Mouse (Mus musculus): ENCODE data around the gene Rps6ka3. TPM values are rescaled to one million over a fixed set of nuclear protein-coding genes. Genes with fewer than 3 reads are reported as not detected.

Gene Rps6ka3
- polyA plus RNA-seq (2014; fragmentation: Nextera tagmentation; extraction: Ambion mirVana), result 6.2 and 8.9 TPM in 2 replicates

DNA sequence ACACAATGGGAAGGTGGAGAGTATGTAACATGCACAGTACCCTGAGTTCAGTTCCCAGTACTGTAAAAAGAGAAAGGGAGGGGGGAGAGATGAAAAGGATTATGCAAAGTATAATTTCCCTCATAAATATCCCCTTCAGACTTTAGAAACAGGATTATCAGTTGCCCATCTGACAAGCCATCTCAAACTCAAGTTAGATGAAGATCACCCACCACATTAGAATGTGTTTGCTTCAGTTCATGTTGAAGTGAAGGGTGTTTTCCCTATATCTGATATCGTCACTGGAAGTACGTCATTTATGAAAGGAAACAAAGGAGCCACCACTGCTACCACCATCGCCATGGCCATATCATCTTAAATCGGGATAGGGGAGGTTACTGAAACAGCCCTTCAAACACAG is at the start of gene Rps6ka3:
Gene Rps6ka3 (plus strand): TSS at position 301 of the 400 bp plus-strand sequence.
- ATAC-seq (ENCODE audit: low FRiP score) (no peak), DNase-seq (ENCODE audit: low spot score) (no peak)
- no peaks in the 10 kb centered on the region for H3K9me3 ChIP-seq (ENCODE audit: control insufficient read depth, low read length)
- no peak within 1 kb of the TSS for H3K4me2 ChIP-seq (replicated peaks; ENCODE audit: low read depth, low read length)
- no peaks in the 10 kb centered on the region for H3K27me3 ChIP-seq (ENCODE audit: control insufficient read depth, insufficient read depth, low read length)
- H3K36me3 ChIP-seq (ENCODE audit: control insufficient read depth, insufficient read depth, low read length), result no peaks in the 10 kb centered on the region
- no peaks in the 10 kb centered on the region for H3K4me1 ChIP-seq (replicated peaks; ENCODE audit: control insufficient read depth, insufficient read depth, low read length)
- no peak within 1 kb of the TSS for H3K27ac ChIP-seq (ENCODE audit: low read depth, low read length)
- no peak within 1 kb of the TSS for H3K4me3 ChIP-seq (ENCODE audit: low read depth, low read length)
- 94% methylated on average over 4 of the region's 4 CpGs for WGBS
- no peak within 1 kb of the TSS for H3K9ac ChIP-seq (ENCODE audit: low read depth, low read length)

DNA sequence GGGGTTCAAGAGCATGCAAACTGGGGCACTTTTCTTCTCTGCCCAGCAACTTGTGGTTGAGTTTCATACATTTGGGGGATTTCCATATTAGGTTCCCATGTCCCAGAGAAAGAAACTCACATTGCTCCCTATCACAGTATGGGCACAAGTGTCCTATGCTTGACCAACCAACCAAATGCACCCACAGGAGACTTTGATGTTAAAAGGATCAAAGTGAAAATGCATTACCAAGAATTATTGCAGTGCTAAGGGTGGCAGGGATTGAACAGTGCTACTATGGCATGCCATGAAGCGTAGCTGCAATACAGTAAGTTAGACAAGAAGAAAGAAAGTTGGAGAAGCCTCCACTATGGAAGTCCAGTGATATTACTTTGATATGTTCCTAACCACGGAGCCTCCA is 40.9 kb upstream of the Rps6ka3 start:
- Histone ChIP-seq H3K36me3 (ENCODE audit: control insufficient read depth, insufficient read depth, low read length) (no peaks in the 10 kb centered on the region), H3K27me3 (ENCODE audit: control insufficient read depth, insufficient read depth, low read length) (no peaks in the 10 kb centered on the region), H3K4me1 (replicated peaks; ENCODE audit: control insufficient read depth, insufficient read depth, low read length) (no peaks in the 10 kb centered on the region), H3K9ac (ENCODE audit: low read depth, low read length) (no peak overlapping the region), H3K27ac (ENCODE audit: low read depth, low read length) (no peak overlapping the region), H3K4me3 (ENCODE audit: low read depth, low read length) (no peak overlapping the region), H3K4me2 (replicated peaks; ENCODE audit: low read depth, low read length) (no peak overlapping the region), H3K9me3 (ENCODE audit: control insufficient read depth, low read length) (no peaks in the 10 kb centered on the region)
- ATAC-seq (ENCODE audit: low FRiP score) (no peak), DNase-seq (ENCODE audit: low spot score) (no peak)
- 86% methylated on average over 2 of the region's 2 CpGs for WGBS

DNA sequence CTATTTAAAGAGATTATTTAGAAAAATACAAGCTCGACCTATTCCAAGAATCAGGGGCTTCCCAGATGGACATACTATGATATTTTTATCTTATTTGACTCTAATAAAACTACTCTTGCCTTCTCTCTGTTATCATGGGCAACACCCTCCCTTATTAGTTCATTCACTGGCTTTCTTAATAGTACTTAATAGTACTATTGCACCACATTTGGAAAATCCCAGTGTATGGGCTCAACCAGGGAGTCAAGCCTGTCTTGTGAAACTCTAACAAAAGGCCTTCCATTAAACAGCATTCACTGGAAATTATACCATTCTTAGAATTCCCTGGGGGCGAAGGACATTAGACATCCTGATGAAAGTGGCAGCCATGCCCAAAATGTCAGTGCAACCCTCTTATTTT is 38.5 kb upstream of the Rps6ka3 start:
- Histone ChIP-seq H3K9me3 (ENCODE audit: control insufficient read depth, low read length) (no peaks in the 10 kb centered on the region), H3K27me3 (ENCODE audit: control insufficient read depth, insufficient read depth, low read length) (no peaks in the 10 kb centered on the region), H3K27ac (ENCODE audit: low read depth, low read length) (no peak overlapping the region), H3K36me3 (ENCODE audit: control insufficient read depth, insufficient read depth, low read length) (no peaks in the 10 kb centered on the region), H3K9ac (ENCODE audit: low read depth, low read length) (no peak overlapping the region), H3K4me2 (replicated peaks; ENCODE audit: low read depth, low read length) (no peak overlapping the region), H3K4me1 (replicated peaks; ENCODE audit: control insufficient read depth, insufficient read depth, low read length) (no peaks in the 10 kb centered on the region), H3K4me3 (ENCODE audit: low read depth, low read length) (no peak overlapping the region)
- 69% methylated on average over 2 of the region's 2 CpGs for WGBS
- ATAC-seq (ENCODE audit: low FRiP score) (no peak), DNase-seq (ENCODE audit: low spot score) (no peak)

DNA sequence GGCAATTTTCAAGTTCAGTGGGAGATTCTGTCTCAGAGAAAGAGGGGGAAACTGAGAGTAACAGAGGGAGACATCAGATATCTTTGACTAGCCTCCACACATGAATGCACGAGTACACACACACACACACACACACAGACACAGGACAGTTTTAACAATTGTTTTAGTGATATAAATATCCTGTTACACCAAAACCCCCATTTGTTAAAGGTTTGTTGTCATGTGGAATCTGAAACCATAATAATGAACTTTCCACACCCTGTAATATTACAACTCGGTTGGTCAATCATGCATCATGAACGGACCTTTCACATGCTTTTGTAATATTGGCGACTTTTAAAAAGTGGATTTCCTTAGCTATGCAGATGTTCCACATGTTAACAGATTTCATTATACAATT is 18.5 kb upstream of the Rps6ka3 start:
- no peaks in the 10 kb centered on the region for H3K27me3 ChIP-seq (ENCODE audit: control insufficient read depth, insufficient read depth, low read length)
- no peak overlapping the region for H3K9ac ChIP-seq (ENCODE audit: low read depth, low read length)
- no peak overlapping the region for H3K4me3 ChIP-seq (ENCODE audit: low read depth, low read length)
- DNase-seq (ENCODE audit: low spot score) (no peak), ATAC-seq (ENCODE audit: low FRiP score) (no peak)
- no peak overlapping the region for H3K27ac ChIP-seq (ENCODE audit: low read depth, low read length)
- H3K9me3 ChIP-seq (ENCODE audit: control insufficient read depth, low read length), result no peaks in the 10 kb centered on the region
- H3K4me1 ChIP-seq (replicated peaks; ENCODE audit: control insufficient read depth, insufficient read depth, low read length), result no peaks in the 10 kb centered on the region
- H3K36me3 ChIP-seq (ENCODE audit: control insufficient read depth, insufficient read depth, low read length), result no peaks in the 10 kb centered on the region
- 83% methylated on average over 4 of the region's 4 CpGs for WGBS
- no peak overlapping the region for H3K4me2 ChIP-seq (replicated peaks; ENCODE audit: low read depth, low read length)

DNA sequence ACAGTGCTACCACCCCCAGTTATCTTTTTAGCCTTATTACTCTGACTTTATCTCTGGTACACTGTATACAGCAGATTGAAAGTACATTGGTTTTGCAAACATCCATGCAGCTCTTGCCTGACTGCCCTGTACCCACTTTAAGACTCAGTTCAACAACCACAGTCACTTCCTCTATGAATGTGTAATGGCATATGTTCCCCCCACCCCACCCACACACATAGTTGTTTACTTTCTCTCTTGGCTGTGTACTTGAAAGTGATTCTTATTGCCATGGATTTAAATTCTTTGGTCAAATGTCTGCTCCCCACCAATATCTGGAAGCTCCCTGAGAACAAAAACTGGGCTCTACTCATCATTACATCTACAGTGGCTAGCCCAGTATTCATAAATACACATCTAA is 10.6 kb upstream of the Rps6ka3 start:
- H3K27me3 ChIP-seq (ENCODE audit: control insufficient read depth, insufficient read depth, low read length), result no peaks in the 10 kb centered on the region; the same call in 1 of the 2 replicates
- H3K9me3 ChIP-seq (ENCODE audit: control insufficient read depth, low read length), result no peaks in the 10 kb centered on the region
- no peak overlapping the region for H3K4me2 ChIP-seq (replicated peaks; ENCODE audit: low read depth, low read length)
- DNase-seq (ENCODE audit: low spot score) (no peak), ATAC-seq (ENCODE audit: low FRiP score) (no peak)
- no peak overlapping the region for H3K27ac ChIP-seq (ENCODE audit: low read depth, low read length)
- H3K36me3 ChIP-seq (ENCODE audit: control insufficient read depth, insufficient read depth, low read length), result no peaks in the 10 kb centered on the region
- no peak overlapping the region for H3K9ac ChIP-seq (ENCODE audit: low read depth, low read length)
- no peak overlapping the region for H3K4me3 ChIP-seq (ENCODE audit: low read depth, low read length)
- H3K4me1 ChIP-seq (replicated peaks; ENCODE audit: control insufficient read depth, insufficient read depth, low read length), result no peaks in the 10 kb centered on the region

DNA sequence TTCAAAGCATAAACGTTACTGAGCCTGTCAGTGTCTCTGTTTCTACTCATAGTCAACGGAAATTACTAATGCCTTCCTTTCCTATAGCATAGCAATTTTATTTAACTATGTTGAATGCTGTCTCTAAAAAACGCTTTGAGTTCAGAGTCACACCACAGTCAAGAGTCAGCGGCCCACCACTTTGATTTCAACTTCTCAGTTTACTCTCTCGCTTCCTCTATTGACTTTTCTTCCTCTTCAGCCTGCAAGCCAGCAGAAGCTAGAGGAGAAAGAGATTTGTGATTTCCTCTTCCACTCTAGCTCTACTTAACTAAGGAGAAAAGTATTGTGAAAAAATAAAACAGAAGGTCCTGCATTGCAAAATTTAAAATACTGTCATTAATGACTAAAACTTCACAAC is 10.0 kb upstream of the Rps6ka3 start:
- ATAC-seq (ENCODE audit: low FRiP score), result no peak
- Histone ChIP-seq H3K4me1 (replicated peaks; ENCODE audit: control insufficient read depth, insufficient read depth, low read length) (no peaks in the 10 kb centered on the region), H3K27me3 (ENCODE audit: control insufficient read depth, insufficient read depth, low read length) (no peaks in the 10 kb centered on the region; the same call in 1 of the 2 replicates), H3K9me3 (ENCODE audit: control insufficient read depth, low read length) (no peaks in the 10 kb centered on the region), H3K9ac (ENCODE audit: low read depth, low read length) (no peak overlapping the region), H3K36me3 (ENCODE audit: control insufficient read depth, insufficient read depth, low read length) (no peaks in the 10 kb centered on the region), H3K27ac (ENCODE audit: low read depth, low read length) (no peak overlapping the region), H3K4me3 (ENCODE audit: low read depth, low read length) (no peak overlapping the region), H3K4me2 (replicated peaks; ENCODE audit: low read depth, low read length) (no peak overlapping the region)
- no peak for DNase-seq (ENCODE audit: low spot score)
- 71% methylated on average over 5 of the region's 5 CpGs for WGBS

DNA sequence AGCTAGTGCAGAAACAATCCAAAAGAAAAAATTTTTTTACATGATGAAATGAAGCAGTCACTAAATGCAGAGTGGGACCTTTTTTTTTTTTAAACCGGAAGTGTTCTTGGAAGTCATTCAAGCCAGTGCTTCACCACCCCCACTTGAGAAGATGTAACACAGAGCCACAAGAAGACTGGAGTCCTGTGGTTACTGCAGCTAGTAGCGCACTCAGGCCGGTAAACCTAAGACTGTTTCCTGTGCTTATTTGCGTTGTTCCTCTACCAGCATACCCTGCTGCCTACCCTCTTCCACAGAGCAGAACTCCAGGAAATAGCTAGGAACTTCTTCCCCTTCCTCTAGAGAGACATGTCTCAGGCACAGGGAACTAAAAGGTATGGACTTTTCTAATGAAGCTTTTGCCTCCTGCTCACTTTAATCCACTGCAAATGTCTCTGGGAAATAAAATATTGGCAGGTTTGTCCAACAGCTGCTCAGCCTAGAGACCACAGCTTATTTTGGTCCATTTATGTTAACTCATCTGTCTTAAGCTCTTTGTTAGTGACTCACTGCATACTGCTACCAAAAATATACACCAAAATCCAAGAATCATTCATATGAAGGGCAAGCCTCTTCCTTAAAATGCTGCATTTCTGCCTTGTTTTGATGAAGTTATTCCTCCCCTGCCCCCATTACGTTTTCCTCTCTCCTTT is 931 bp downstream of the Rps6ka3 start:
- no peak for ATAC-seq (ENCODE audit: low FRiP score)
- H3K9ac ChIP-seq (ENCODE audit: low read depth, low read length), result no peak overlapping the region
- DNase-seq (ENCODE audit: low spot score), result no peak
- no peaks in the 10 kb centered on the region for H3K27me3 ChIP-seq (ENCODE audit: control insufficient read depth, insufficient read depth, low read length)
- H3K4me2 ChIP-seq (replicated peaks; ENCODE audit: low read depth, low read length), result no peak overlapping the region
- no peaks in the 10 kb centered on the region for H3K4me1 ChIP-seq (replicated peaks; ENCODE audit: control insufficient read depth, insufficient read depth, low read length)
- H3K4me3 ChIP-seq (ENCODE audit: low read depth, low read length), result no peak overlapping the region
- no peaks in the 10 kb centered on the region for H3K36me3 ChIP-seq (ENCODE audit: control insufficient read depth, insufficient read depth, low read length)
- 69% methylated on average over 5 of the region's 5 CpGs for WGBS
- H3K27ac ChIP-seq (ENCODE audit: low read depth, low read length), result no peak overlapping the region
- H3K9me3 ChIP-seq (ENCODE audit: control insufficient read depth, low read length), result no peaks in the 10 kb centered on the region

DNA sequence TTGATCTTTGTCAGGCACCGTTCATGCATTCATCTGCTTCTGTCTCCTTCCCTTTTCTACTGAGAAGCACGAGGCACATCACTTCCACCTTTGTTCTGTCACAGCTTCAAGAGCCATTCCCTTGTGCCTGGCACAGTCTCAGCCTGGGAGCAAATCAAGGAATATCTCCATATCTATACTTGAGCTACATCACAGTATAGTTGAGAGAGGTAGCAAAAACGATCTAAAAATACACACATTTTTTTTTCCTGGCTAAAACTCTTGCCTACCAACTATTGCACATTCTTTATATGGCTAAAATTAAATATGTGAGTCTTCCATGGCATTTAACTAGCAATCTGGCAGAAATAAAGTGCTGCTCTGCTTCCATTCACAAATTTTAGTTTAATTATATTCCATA is 5.1 kb downstream of the Rps6ka3 start:
- H3K27me3 ChIP-seq (ENCODE audit: control insufficient read depth, insufficient read depth, low read length), result no peaks in the 10 kb centered on the region
- no peak overlapping the region for H3K4me3 ChIP-seq (ENCODE audit: low read depth, low read length)
- H3K4me1 ChIP-seq (replicated peaks; ENCODE audit: control insufficient read depth, insufficient read depth, low read length), result no peaks in the 10 kb centered on the region
- DNase-seq (ENCODE audit: low spot score), result no peak
- 39% methylated on average over 3 of the region's 3 CpGs for WGBS
- no peaks in the 10 kb centered on the region for H3K9me3 ChIP-seq (ENCODE audit: control insufficient read depth, low read length)
- H3K4me2 ChIP-seq (replicated peaks; ENCODE audit: low read depth, low read length), result no peak overlapping the region
- ATAC-seq (ENCODE audit: low FRiP score), result no peak
- H3K9ac ChIP-seq (ENCODE audit: low read depth, low read length), result no peak overlapping the region
- no peaks in the 10 kb centered on the region for H3K36me3 ChIP-seq (ENCODE audit: control insufficient read depth, insufficient read depth, low read length)
- no peak overlapping the region for H3K27ac ChIP-seq (ENCODE audit: low read depth, low read length)

DNA sequence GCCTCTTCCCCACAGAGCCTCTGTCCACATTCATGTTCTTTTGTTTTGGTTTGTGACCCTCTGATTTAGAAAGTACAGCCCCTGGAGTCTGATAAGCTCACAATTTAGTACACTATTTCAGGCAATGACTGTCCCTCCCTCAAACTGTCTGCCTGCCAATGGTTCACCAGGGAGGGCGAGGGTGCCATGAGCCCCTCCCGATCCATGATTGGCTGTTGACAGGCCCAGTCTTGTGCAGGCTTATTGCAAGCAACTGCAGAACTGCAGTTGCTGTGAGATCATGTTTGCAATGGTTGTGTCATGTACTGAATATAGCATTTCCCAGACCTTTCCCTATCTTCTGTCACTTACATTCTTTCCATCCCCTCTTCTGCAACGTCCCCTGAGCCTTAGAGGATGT is 12.4 kb downstream of the Rps6ka3 start:
- H3K9me3 ChIP-seq (ENCODE audit: control insufficient read depth, low read length), result no peaks in the 10 kb centered on the region
- no peak overlapping the region for H3K27ac ChIP-seq (ENCODE audit: low read depth, low read length)
- no peak overlapping the region for H3K9ac ChIP-seq (ENCODE audit: low read depth, low read length)
- no peaks in the 10 kb centered on the region for H3K4me1 ChIP-seq (replicated peaks; ENCODE audit: control insufficient read depth, insufficient read depth, low read length)
- H3K4me3 ChIP-seq (ENCODE audit: low read depth, low read length), result no peak overlapping the region
- no peak overlapping the region for H3K4me2 ChIP-seq (replicated peaks; ENCODE audit: low read depth, low read length)
- no peaks in the 10 kb centered on the region for H3K36me3 ChIP-seq (ENCODE audit: control insufficient read depth, insufficient read depth, low read length)
- DNase-seq (ENCODE audit: low spot score), result no peak
- no peak for ATAC-seq (ENCODE audit: low FRiP score)
- WGBS, result 80% methylated on average over 3 of the region's 3 CpGs
- no peaks in the 10 kb centered on the region for H3K27me3 ChIP-seq (ENCODE audit: control insufficient read depth, insufficient read depth, low read length)
